Mouse (Mus musculus) midbrain, embryonic 16.5 days (tissue): ENCODE measurements around the gene Patj. TPM values are rescaled to one million over a fixed set of nuclear protein-coding genes. Genes with fewer than 3 reads are reported as not detected.

Experiments
- ATAC-seq: fragments of 200-750 bp; cut with Nextera tagmentation; 2 replicates; pipeline ENCODE4 v1.8.0; 2017; ENCODE audit warnings: moderate TSS enrichment
- H3K27ac ChIP-seq: fragments of 300-500 bp; sonication (generic); 2 replicates; pipeline ENCODE4 v1.5.1; 2014; ENCODE audit warnings: mild to moderate bottlenecking, low read length, mixed read lengths
- H3K27me3 ChIP-seq: fragments of 300-500 bp; sonication (generic); 2 replicates; pipeline ENCODE4 v1.6.1; 2014; ENCODE audit warnings: low read depth, low read length, mixed read lengths; ENCODE audit not compliant: control insufficient read depth, insufficient read depth
- H3K36me3 ChIP-seq: fragments of 300-500 bp; sonication (generic); 2 replicates; pipeline ENCODE4 v1.6.1; 2014; ENCODE audit warnings: mild to moderate bottlenecking, low read length, moderate library complexity, mixed read lengths; ENCODE audit not compliant: control insufficient read depth, insufficient read depth
- H3K4me1 ChIP-seq: fragments of 300-500 bp; sonication (generic); 2 replicates; pipeline ENCODE4 v1.6.1; 2014; ENCODE audit warnings: mild to moderate bottlenecking, low read length, mixed read lengths; ENCODE audit not compliant: control insufficient read depth, insufficient read depth
- H3K4me2 ChIP-seq: fragments of 300-500 bp; sonication (generic); 2 replicates; pipeline ENCODE4 v1.6.1; 2014; ENCODE audit warnings: mild to moderate bottlenecking, low read length, mixed read lengths
- H3K4me3 ChIP-seq: fragments of 300-500 bp; sonication (generic); 2 replicates; pipeline ENCODE4 v1.5.1; 2014; ENCODE audit warnings: low read depth, mild to moderate bottlenecking, low read length, moderate library complexity, mixed read lengths
- H3K9ac ChIP-seq: fragments of 300-500 bp; sonication (generic); 2 replicates; pipeline ENCODE4 v1.6.1; 2014; ENCODE audit warnings: low read depth, low read length, mixed read lengths
- H3K9me3 ChIP-seq: fragments of 300-500 bp; sonication (generic); replicated peaks from 2 replicates; pipeline ENCODE4 v1.6.1; 2014; ENCODE audit warnings: mild to moderate bottlenecking, low read length, mixed read lengths; ENCODE audit not compliant: control insufficient read depth, poor library complexity, severe bottlenecking
- WGBS: fragments of 180-500 bp; shearing (Covaris S2); extraction: QIAGEN DNeasy Blood & Tissue Kit; methylation state at CpG from one replicate; pipeline ENCODE4 v1.1.7; 2014; 5-methylcytosine and 5-hydroxymethylcytosine counted together
- polyA plus RNA-seq: library from polyadenylated mRNA; unstranded; fragments of >200 nt; fragmentation: Nextera tagmentation; extraction: Ambion mirVana; gene quantifications from 2 replicates; pipeline ENCODE4 v1.2.1, GENCODE M21; 2015

Gene Patj
- polyA plus RNA-seq, 1 experiment from 2014 or later, result 9.9 TPM

DNA sequence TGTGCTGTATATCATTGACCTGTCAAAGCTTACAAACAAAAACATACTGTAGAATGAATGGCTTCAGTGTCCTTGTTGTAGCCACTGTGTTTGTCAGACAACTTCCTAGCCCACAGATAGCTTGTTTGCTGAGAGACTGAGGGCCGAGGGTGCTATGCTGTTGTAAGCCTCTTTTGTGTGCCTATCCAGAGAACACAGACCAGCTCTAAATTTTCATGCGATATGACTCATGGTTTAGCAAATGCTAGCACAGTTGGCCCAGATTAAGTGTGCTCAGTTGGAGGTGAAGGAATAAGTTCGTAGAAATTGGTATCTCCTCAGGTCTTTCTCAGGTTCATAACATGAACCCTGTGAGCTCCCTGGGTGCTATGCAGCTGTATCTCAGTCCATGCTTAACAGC lies 82.4 kb downstream of the Patj start:
- H3K9me3 ChIP-seq, result no peaks in the 10 kb centered on the region
- no peak overlapping the region for H3K27ac ChIP-seq
- no peaks in the 10 kb centered on the region for H3K27me3 ChIP-seq
- WGBS, result 75% methylated on average over 3 of the region's 3 CpGs
- H3K4me1 ChIP-seq, result no peaks in the 10 kb centered on the region
- H3K4me3 ChIP-seq, result no peak overlapping the region
- no peak for ATAC-seq
- no peaks in the 10 kb centered on the region for H3K36me3 ChIP-seq
- no peak overlapping the region for H3K4me2 ChIP-seq
- no peak overlapping the region for H3K9ac ChIP-seq

DNA sequence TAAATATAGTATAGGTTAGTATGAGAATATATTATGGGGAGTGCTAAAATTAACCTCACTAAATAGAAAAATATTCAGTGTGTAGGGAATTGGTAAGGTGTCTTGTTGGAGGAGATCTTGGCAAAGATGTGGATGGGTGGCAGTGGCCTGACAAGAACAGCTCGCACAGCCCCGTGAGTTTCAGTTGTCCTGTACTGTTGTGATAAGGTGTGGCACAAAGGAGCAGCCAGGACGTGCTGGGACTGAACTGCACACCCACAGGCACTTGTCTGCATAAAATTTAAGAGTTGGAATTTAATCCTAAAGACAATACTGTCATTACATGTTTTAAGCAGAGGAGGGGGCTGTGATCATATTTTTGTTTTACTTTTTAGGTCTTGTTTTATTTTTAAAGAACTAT lies 90.9 kb downstream of the Patj start:
- no peak overlapping the region for H3K4me3 ChIP-seq
- H3K4me2 ChIP-seq, result no peak overlapping the region
- H3K4me1 ChIP-seq, result no peaks in the 10 kb centered on the region
- H3K27ac ChIP-seq, result no peak overlapping the region
- no peak overlapping the region for H3K9ac ChIP-seq
- no peaks in the 10 kb centered on the region for H3K9me3 ChIP-seq
- ATAC-seq, result no peak
- no peaks in the 10 kb centered on the region for H3K27me3 ChIP-seq
- H3K36me3 ChIP-seq, result no peaks in the 10 kb centered on the region
- 61% methylated on average over 3 of the region's 3 CpGs for WGBS

DNA sequence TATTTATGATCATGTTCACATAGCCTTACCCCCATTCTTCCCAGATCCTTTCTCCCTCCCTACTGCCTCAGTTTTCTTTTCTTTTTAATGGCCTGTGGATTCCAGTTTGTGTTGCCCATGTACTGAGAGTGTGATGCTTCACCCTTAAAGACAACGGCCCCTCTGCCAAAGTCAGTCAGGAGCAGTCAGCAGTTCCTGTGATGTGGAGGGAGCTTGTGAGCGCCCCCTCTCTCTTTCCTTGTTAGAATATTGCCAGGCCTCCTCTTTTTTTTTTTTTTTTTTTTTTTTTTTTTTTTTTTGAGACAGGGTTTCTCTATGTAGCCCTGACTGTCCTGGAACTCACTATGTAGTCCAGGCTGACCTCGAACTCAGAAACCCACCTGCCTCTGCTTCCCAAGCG lies 91.3 kb downstream of the Patj start:
- ATAC-seq, result no peak
- no peaks in the 10 kb centered on the region for H3K9me3 ChIP-seq
- H3K4me1 ChIP-seq, result no peaks in the 10 kb centered on the region
- H3K36me3 ChIP-seq, result no peaks in the 10 kb centered on the region
- H3K27ac ChIP-seq, result no peak overlapping the region
- no peak overlapping the region for H3K4me3 ChIP-seq
- WGBS, result 87% methylated on average over 4 of the region's 4 CpGs
- no peaks in the 10 kb centered on the region for H3K27me3 ChIP-seq
- no peak overlapping the region for H3K9ac ChIP-seq
- no peak overlapping the region for H3K4me2 ChIP-seq

DNA sequence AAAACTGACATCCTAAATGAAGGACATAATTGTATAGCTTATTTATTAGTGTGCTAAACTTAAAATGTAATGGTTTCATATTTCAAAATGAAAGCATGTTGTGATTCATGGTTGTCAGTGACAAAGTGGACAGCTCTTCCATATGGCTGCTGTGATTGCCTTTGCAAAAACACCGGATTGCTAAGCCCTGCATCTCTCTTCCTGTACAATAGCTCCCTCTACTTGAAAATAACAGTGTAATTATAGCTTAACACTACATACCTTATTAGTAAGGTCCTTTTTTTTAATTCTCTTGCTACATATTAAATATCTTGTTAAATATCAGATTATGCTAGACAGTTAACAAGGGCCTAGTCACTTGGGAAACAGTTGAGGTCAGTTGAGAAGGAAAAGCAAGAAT lies 93.8 kb downstream of the Patj start:
- Histone ChIP-seq H3K27me3 (no peaks in the 10 kb centered on the region), H3K4me2 (no peak overlapping the region), H3K4me1 (no peaks in the 10 kb centered on the region), H3K9me3 (no peaks in the 10 kb centered on the region), H3K9ac (no peak overlapping the region), H3K4me3 (no peak overlapping the region), H3K36me3 (no peaks in the 10 kb centered on the region), H3K27ac (no peak overlapping the region)
- no peak for ATAC-seq
- WGBS, result 48% methylated on average over 1 of the region's 1 CpGs

DNA sequence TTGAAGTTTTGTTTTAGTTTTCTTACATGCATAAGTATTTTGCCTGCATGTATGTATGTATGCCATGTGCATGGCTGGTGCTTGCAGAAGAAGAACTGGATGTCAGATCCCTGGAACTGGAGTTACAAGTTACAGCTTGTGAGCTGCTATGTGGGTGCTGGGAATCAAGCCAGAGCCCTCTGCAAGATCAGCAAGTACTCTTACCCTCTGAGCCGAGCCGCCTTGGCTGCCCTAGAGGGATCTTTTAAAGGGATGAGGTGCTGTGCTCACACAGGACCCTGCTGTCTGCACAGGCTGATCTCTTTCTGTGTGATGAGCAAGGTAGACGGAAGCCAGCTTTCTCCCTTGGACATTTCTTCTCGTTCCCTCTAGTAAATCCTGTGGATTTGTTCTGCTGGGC lies 102.8 kb downstream of the Patj start:
- Histone ChIP-seq H3K27ac (no peak overlapping the region), H3K27me3 (no peaks in the 10 kb centered on the region), H3K4me1 (no peaks in the 10 kb centered on the region), H3K36me3 (no peaks in the 10 kb centered on the region; the same call in 1 of the 2 replicates), H3K4me3 (no peak overlapping the region), H3K9ac (no peak overlapping the region), H3K9me3 (no peaks in the 10 kb centered on the region), H3K4me2 (no peak overlapping the region)
- WGBS, result 92% methylated on average over 4 of the region's 4 CpGs
- no peak for ATAC-seq

DNA sequence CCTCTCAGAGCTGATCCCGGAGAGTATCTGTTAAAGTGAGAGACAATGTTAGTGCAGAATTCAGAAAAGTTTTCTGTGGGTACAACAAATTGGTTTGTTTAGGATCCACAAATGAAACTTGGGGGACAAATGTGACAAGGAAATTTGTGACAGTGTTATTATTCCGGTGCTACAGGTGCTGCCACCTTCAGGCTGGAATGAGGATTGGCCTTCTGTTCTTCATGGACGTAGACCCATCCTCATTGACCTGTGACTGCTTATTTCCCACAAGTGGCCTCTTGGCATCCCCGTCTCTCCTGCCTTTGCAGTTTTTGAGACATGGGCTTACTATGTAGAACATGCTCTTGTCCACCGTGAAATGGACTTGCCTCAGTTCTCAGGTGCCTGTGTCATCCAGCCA lies 104.6 kb downstream of the Patj start:
- WGBS, result 73% methylated on average over 5 of the region's 5 CpGs
- no peak overlapping the region for H3K9ac ChIP-seq
- H3K36me3 ChIP-seq, result no peaks in the 10 kb centered on the region; the same call in 1 of the 2 replicates
- H3K27ac ChIP-seq, result no peak overlapping the region
- no peaks in the 10 kb centered on the region for H3K9me3 ChIP-seq
- no peaks in the 10 kb centered on the region for H3K27me3 ChIP-seq
- no peak overlapping the region for H3K4me2 ChIP-seq
- H3K4me1 ChIP-seq, result no peaks in the 10 kb centered on the region
- H3K4me3 ChIP-seq, result no peak overlapping the region
- ATAC-seq, result no peak

DNA sequence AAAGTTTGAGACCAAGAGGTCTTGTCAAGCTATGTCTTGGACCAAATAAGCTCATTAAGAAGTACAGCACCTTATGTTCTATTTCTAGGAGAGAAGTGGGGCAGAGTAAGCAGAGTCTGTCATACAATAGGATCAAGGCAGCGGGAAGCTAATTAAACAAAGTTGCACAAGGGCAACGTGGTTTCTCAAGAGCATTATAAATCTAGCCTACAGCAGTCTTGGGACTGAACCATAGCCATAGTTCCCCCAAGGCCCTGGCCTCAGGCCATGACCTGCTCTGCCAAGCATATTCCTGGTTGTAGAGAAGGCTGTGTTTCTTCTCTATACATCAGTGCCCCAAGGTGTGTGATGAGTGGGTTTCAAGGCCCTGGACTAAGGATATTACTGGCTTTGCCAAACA lies 105.3 kb downstream of the Patj start:
- no peak for ATAC-seq
- Histone ChIP-seq H3K4me2 (no peak overlapping the region), H3K36me3 (no peaks in the 10 kb centered on the region; the same call in 1 of the 2 replicates), H3K4me1 (no peaks in the 10 kb centered on the region), H3K27me3 (no peaks in the 10 kb centered on the region), H3K9ac (no peak overlapping the region), H3K27ac (no peak overlapping the region), H3K4me3 (no peak overlapping the region), H3K9me3 (no peaks in the 10 kb centered on the region)
- WGBS, result 86% methylated on average over 2 of the region's 2 CpGs

DNA sequence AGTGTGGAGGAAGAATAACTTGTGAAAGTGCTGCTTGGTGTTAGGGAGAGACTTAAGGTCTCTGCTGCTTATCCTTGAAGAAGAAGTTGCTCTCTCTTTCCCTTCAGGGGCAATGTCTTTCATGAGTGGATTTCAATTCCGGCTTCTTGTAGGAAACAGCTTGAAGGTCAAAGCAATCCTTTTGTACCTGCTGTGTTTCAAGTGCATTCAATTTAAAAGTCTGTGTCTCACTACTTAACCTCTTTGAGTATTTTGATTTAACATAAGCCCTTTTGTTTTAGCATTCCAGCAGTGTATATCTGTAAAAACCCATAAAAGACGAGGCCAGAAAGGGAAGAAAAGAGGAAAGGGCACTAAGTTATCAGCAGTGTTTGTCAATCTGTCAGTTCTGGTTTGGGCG lies 109.2 kb downstream of the Patj start:
- H3K4me3 ChIP-seq, result no peak overlapping the region
- H3K36me3 ChIP-seq, result no peaks in the 10 kb centered on the region
- ATAC-seq, result no peak
- H3K9me3 ChIP-seq, result no peaks in the 10 kb centered on the region
- WGBS, result 57% methylated on average over 3 of the region's 3 CpGs
- H3K4me1 ChIP-seq, result no peaks in the 10 kb centered on the region
- no peak overlapping the region for H3K27ac ChIP-seq
- no peaks in the 10 kb centered on the region for H3K27me3 ChIP-seq
- H3K9ac ChIP-seq, result no peak overlapping the region
- H3K4me2 ChIP-seq, result no peak overlapping the region

DNA sequence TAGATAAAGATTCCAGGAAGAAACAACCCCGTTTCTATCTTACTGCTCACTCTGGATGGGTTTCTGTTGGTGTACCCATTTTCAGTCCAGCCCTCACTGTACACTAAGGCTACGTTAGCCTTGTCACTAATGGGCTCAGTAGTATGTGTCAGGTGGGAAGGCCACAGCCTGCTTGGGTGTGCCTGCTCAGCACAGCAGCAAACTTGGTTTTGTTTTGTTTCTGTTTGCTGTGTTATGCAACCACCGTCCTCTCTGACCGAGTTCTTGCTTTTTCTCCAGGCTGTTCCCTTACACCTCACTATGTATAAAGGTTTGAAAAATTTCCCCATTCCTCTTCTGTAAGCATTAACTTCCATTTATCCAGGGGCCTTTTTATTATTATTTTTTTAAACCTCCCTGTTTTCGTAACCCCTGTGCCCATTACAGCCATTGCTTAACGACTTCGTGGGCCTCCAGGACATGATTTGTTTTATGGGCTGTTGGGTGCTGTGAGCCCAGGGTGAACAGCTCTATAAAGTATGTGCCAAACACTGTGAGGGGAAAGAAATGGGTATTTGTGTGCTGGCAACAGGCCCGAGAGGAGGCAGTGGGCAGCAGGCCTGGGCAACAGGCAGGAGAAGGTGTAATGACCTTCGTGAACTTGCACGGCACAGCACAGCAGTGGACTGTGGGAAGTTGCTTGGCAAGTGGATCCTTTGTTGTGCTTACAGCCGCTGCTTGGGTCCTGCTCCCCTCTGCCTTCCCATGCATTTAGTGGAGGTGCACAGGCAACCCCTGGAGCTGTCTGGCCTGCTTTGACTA lies 113.1 kb downstream of the Patj start:
- WGBS, result 85% methylated on average over 11 of the region's 11 CpGs
- H3K4me3 ChIP-seq, result no peak overlapping the region
- no peaks in the 10 kb centered on the region for H3K4me1 ChIP-seq
- H3K27ac ChIP-seq, result no peak overlapping the region
- H3K9me3 ChIP-seq, result no peaks in the 10 kb centered on the region
- no peak overlapping the region for H3K9ac ChIP-seq
- H3K36me3 ChIP-seq, result no peaks in the 10 kb centered on the region
- no peak overlapping the region for H3K4me2 ChIP-seq
- no peaks in the 10 kb centered on the region for H3K27me3 ChIP-seq
- ATAC-seq, result no peak
